In genomic region chr2:130144703-130145324, GRCm38 (mm10) we compare ENCODE assay signal across 21 mouse cellular contexts. TPM values are rescaled to one million over a fixed set of nuclear protein-coding genes. Genes with fewer than 3 reads are reported as not detected.
"Had no signal": no experiment of that assay in that cellular context is flagged by ENCODE, and none has a peak within 500 bp of the region (broad histone marks: within the 10 kb centered on the region; RNA-seq: fewer than 3 reads in every experiment).

No protein-coding gene starts in this region.

- ATAC-seq: liver, postnatal 0 days; midbrain, embryonic 13.5 days had no signal

- H3K9me3 ChIP-seq: liver, embryonic 13.5 days; lung, embryonic 15.5 days; midbrain, embryonic 13.5 days; neural tube, embryonic 13.5 days; stomach, embryonic 15.5 days had no signal

- H3K4me3 ChIP-seq: limb, embryonic 12.5 days; liver, embryonic 13.5 days; lung, embryonic 15.5 days; midbrain, embryonic 13.5 days; neural tube, embryonic 13.5 days; stomach, embryonic 15.5 days had no signal

- H3K27ac ChIP-seq: limb, embryonic 12.5 days; liver, embryonic 13.5 days; lung, embryonic 15.5 days; midbrain, embryonic 13.5 days; neural tube, embryonic 13.5 days; stomach, embryonic 15.5 days had no signal

- H3K9ac ChIP-seq: limb, embryonic 12.5 days; liver, embryonic 13.5 days; liver, postnatal 0 days; lung, embryonic 15.5 days; midbrain, embryonic 13.5 days; neural tube, embryonic 13.5 days; stomach, embryonic 15.5 days had no signal

- H3K27me3 ChIP-seq: limb, embryonic 12.5 days; liver, embryonic 13.5 days; lung, embryonic 15.5 days; midbrain, embryonic 13.5 days; neural tube, embryonic 13.5 days; stomach, embryonic 15.5 days had no signal

- DNase-seq: kidney, adult 9 months; kidney, postnatal 25 days; layer of hippocampus, postnatal 36 days; liver; liver, embryonic 13.5 days; liver, postnatal 0 days; lung, postnatal 14 days; retina, postnatal 1 day; right cerebral cortex, postnatal 4 days; spleen, adult 18-20 months; thymus, adult 2 months; thymus, postnatal 25 days had no signal

- H3K4me2 ChIP-seq: limb, embryonic 12.5 days; liver, embryonic 13.5 days; lung, embryonic 15.5 days; midbrain, embryonic 13.5 days; neural tube, embryonic 13.5 days; stomach, embryonic 15.5 days had no signal

- H3K36me3 ChIP-seq: limb, embryonic 12.5 days; liver, embryonic 13.5 days; lung, embryonic 15.5 days; midbrain, embryonic 13.5 days; neural tube, embryonic 13.5 days; stomach, embryonic 15.5 days had no signal

- H3K4me1 ChIP-seq: limb, embryonic 12.5 days; liver, embryonic 13.5 days; lung, embryonic 15.5 days; midbrain, embryonic 13.5 days; neural tube, embryonic 13.5 days; stomach, embryonic 15.5 days had no signal

RNA-seq across cellular contexts. Expression of gene Tgm6, which starts 32.6 kb away (rescaled TPM):
- total RNA-seq: megakaryocyte-erythroid progenitor cell, adult 5-6 weeks had no signal
- polyA plus RNA-seq: limb, embryonic 12.5 days; liver, embryonic 13.5 days; liver, postnatal 0 days; lung, embryonic 15.5 days; neural tube, embryonic 13.5 days; stomach, embryonic 15.5 days had no signal

RNA-seq across cellular contexts. Expression of gene Tmc2, which starts 50.2 kb away (rescaled TPM):
- total RNA-seq: layer of hippocampus, postnatal 36 days; left cerebral cortex, adult 8-10 months; left cerebral cortex, postnatal 36 days; megakaryocyte-erythroid progenitor cell, adult 5-6 weeks had no signal
- polyA plus RNA-seq: limb, embryonic 12.5 days; liver, embryonic 13.5 days; liver, postnatal 0 days; lung, embryonic 15.5 days; midbrain, embryonic 13.5 days; neural tube, embryonic 13.5 days; thymus, adult 2 months; urinary bladder, adult 2 months had no signal
